Mouse (Mus musculus) forebrain, embryonic 13.5 days (tissue): Measurements from ENCODE around the gene Mrps21. TPM values are rescaled to one million over a fixed set of nuclear protein-coding genes. Genes with fewer than 3 reads are reported as not detected.
A peak's percentile ranks its signal among the peaks of the same experiment; 100 is the strongest.
"Not testable (repeated sequence)": the region's sequence is repeated elsewhere in the genome, so short reads cannot be mapped to it uniquely, and the experiment has no call there.

Experiments used
- ATAC-seq: fragments of 200-750 bp; cut with Nextera tagmentation; 2 replicates; pipeline ENCODE4 v1.8.0; 2017
- H3K27ac ChIP-seq: fragments of 300-500 bp; sonication (generic); 2 replicates; pipeline ENCODE4 v1.5.1; 2015; ENCODE audit warnings: inconsistent platforms, mild to moderate bottlenecking, moderate library complexity
- H3K27me3 ChIP-seq: fragments of 300-500 bp; sonication (generic); 2 replicates; pipeline ENCODE4 v1.6.1; 2015; ENCODE audit warnings: mild to moderate bottlenecking, inconsistent platforms
- H3K36me3 ChIP-seq: fragments of 300-500 bp; sonication (generic); 2 replicates; pipeline ENCODE4 v1.6.1; 2015; ENCODE audit warnings: mild to moderate bottlenecking, inconsistent platforms; ENCODE audit not compliant: poor library complexity, severe bottlenecking
- H3K4me1 ChIP-seq: fragments of 300-500 bp; sonication (generic); 2 replicates; pipeline ENCODE4 v1.6.1; 2015; ENCODE audit warnings: inconsistent platforms
- H3K4me2 ChIP-seq: fragments of 300-500 bp; sonication (generic); 2 replicates; pipeline ENCODE4 v1.6.1; 2015; ENCODE audit warnings: inconsistent platforms, mild to moderate bottlenecking, moderate library complexity
- H3K4me3 ChIP-seq: fragments of 300-500 bp; sonication (generic); 2 replicates; pipeline ENCODE4 v1.5.1; 2015; ENCODE audit warnings: mild to moderate bottlenecking, inconsistent platforms
- H3K9ac ChIP-seq: fragments of 300-500 bp; sonication (generic); 2 replicates; pipeline ENCODE4 v1.6.1; 2015; ENCODE audit warnings: mild to moderate bottlenecking, inconsistent platforms
- H3K9me3 ChIP-seq: fragments of 300-500 bp; sonication (generic); replicated peaks from 2 replicates; pipeline ENCODE4 v1.6.1; 2016; ENCODE audit warnings: inconsistent platforms
- whole genome bisulfite sequencing: fragments of 180-500 bp; shearing (Covaris S2); methylation state at CpG from one replicate; pipeline ENCODE4 v1.1.7; 2015; 5-methylcytosine and 5-hydroxymethylcytosine counted together
- polyA plus RNA-seq: library from polyadenylated mRNA; unstranded; fragments of >200 nt; fragmentation: Nextera tagmentation; extraction: Ambion mirVana; gene quantifications from 2 replicates; pipeline ENCODE4 v1.2.1, GENCODE M21; 2015

Gene Mrps21
- polyA plus RNA-seq, 1 experiment from 2014 or later: 380 TPM

- Histone ChIP-seq H3K4me1 (no peaks in the 10 kb centered on the region), H3K9ac (no peak overlapping the region), H3K4me2 (no peak overlapping the region), H3K36me3 (peaks cover 28% of the 10 kb centered on the region), H3K4me3 (no peak overlapping the region), H3K27me3 (no peaks in the 10 kb centered on the region), H3K9me3 (no peaks in the 10 kb centered on the region), H3K27ac (no peak overlapping the region)
- ATAC-seq: peak; percentile 63
- WGBS: 34% methylated on average over 2 of the region's 2 CpGs
Observed at GRCm38 (mm10) chr3:95861796-95862195, 9.5 kb downstream of the Mrps21 start.

GRCm38 (mm10) chr3:95861216-95861615 is 10.1 kb downstream of the Mrps21 start:
- no peak overlapping the region for H3K9ac ChIP-seq
- WGBS: 81% methylated on average over 10 of the region's 10 CpGs

GRCm38 (mm10) chr3:95860323-95860722 is 11.0 kb downstream of the Mrps21 start:
- no peaks in the 10 kb centered on the region for H3K27me3 ChIP-seq
- 0 out of 2 replicates have a peak, but pooled peaks cover 3% of the 10 kb centered on the region for H3K4me1 ChIP-seq
- H3K4me2 ChIP-seq: no peak overlapping the region
- no peak overlapping the region for H3K4me3 ChIP-seq
- WGBS: 85% methylated on average over 3 of the region's 3 CpGs
- no peak overlapping the region for H3K27ac ChIP-seq
- H3K9me3 ChIP-seq: no peaks in the 10 kb centered on the region
- no peak for ATAC-seq
- peaks cover 22% of the 10 kb centered on the region for H3K36me3 ChIP-seq
- H3K9ac ChIP-seq: no peak overlapping the region

More at GRCm38 (mm10) chr3:95861216-95861615, 10.1 kb downstream of the Mrps21 start:
- Histone ChIP-seq H3K4me1 (0 out of 2 replicates have a peak, but pooled peaks cover under 1% of the 10 kb centered on the region), H3K27me3 (no peaks in the 10 kb centered on the region), H3K36me3 (peaks cover 26% of the 10 kb centered on the region), H3K4me2 (no peak overlapping the region), H3K27ac (no peak overlapping the region), H3K9me3 (no peaks in the 10 kb centered on the region), H3K4me3 (no peak overlapping the region)
- no peak for ATAC-seq

DNA sequence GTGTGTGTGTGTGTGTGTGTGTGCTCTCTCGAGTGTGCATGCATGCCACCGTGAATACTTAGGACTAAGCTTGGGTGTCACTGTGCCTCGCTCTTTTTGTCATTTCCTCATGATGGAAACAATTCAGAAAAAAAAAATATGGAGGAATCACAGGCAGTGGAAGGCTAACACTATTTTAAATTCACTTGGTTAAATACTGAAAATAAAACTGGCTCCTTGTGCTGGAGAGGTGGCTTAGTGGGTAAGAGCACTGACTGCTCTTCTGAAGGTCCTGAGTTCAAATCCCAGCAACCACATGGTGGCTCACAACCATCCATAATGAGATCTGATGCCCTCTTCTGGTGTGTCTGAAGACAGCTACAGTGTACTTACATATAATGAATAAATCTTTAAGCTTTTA is 13.0 kb downstream of the Mrps21 start:
- not testable (repeated sequence) for ATAC-seq, H3K9ac ChIP-seq, H3K27me3 ChIP-seq, H3K4me2 ChIP-seq, H3K4me3 ChIP-seq, H3K36me3 ChIP-seq, H3K27ac ChIP-seq, H3K9me3 ChIP-seq
- 82% methylated on average over 3 of the region's 3 CpGs for WGBS
- peaks cover 12% of the 10 kb centered on the region for H3K4me1 ChIP-seq

GRCm38 (mm10) chr3:95857050-95857449 is 14.3 kb downstream of the Mrps21 start:
- not testable (repeated sequence) for H3K4me2 ChIP-seq, H3K9ac ChIP-seq, H3K27ac ChIP-seq, H3K4me3 ChIP-seq, H3K27me3 ChIP-seq, H3K9me3 ChIP-seq, ATAC-seq
- peaks cover 12% of the 10 kb centered on the region for H3K4me1 ChIP-seq
- 83% methylated on average over 1 of the region's 1 CpGs for WGBS
- H3K36me3 ChIP-seq: peaks cover 14% of the 10 kb centered on the region

GRCm38 (mm10) chr3:95856115-95856514 is 15.2 kb downstream of the Mrps21 start:
- Histone ChIP-seq H3K36me3 (peaks cover 24% of the 10 kb centered on the region), H3K9ac (peak overlapping the region; percentile 87), H3K4me1 (peaks cover 12% of the 10 kb centered on the region), H3K27ac (peak overlapping the region; percentile 73), H3K9me3 (no peaks in the 10 kb centered on the region), H3K4me2 (peak overlapping the region; percentile 74), H3K4me3 (peak overlapping the region; percentile 90), H3K27me3 (no peaks in the 10 kb centered on the region)
- ATAC-seq: peak; percentile 16
- 29% methylated on average over 7 of the region's 7 CpGs for WGBS

- peaks cover 29% of the 10 kb centered on the region for H3K36me3 ChIP-seq
- peak within 1 kb of the TSS; percentile 73 for H3K27ac ChIP-seq
- H3K4me1 ChIP-seq: peaks cover 12% of the 10 kb centered on the region
- ATAC-seq: peak; percentile 99
- WGBS: under 1% methylated on average over 56 of the region's 56 CpGs
- H3K9ac ChIP-seq: peak within 1 kb of the TSS; percentile 87
- H3K27me3 ChIP-seq: no peaks in the 10 kb centered on the region
- H3K9me3 ChIP-seq: no peaks in the 10 kb centered on the region
- peak within 1 kb of the TSS; percentile 90 for H3K4me3 ChIP-seq
- peak within 1 kb of the TSS; percentile 74 for H3K4me2 ChIP-seq
Observed at GRCm38 (mm10) chr3:95855502-95856089, 15.7 kb downstream of the Mrps21 start, which contains the start of gene Prpf3. TSS of gene Prpf3 (minus strand) at chr3:95855885.

DNA sequence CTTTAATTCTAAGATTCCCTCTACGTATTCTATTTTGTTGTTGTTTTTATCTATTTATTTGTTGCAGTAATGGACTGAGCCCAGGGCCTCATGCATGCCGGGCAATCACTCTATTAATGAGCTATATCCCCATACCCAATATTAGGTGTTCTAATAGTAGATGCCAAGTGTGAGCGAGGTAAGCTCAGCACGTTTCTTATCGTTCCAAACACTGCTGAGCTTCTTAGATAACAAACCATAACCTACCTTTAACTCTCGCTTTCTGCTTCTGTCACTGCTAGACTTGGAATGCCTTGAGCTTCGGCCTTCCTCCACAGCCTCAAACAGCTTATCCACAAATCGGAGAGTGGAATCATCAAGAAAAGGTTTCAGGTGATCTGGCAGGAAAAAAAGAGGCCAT is 20.0 kb downstream of the Mrps21 start:
- no peak overlapping the region for H3K27ac ChIP-seq
- WGBS: 97% methylated on average over 8 of the region's 8 CpGs
- H3K4me1 ChIP-seq: peaks cover 12% of the 10 kb centered on the region
- H3K4me3 ChIP-seq: no peak overlapping the region
- H3K9ac ChIP-seq: no peak overlapping the region
- no peaks in the 10 kb centered on the region for H3K9me3 ChIP-seq
- no peaks in the 10 kb centered on the region for H3K27me3 ChIP-seq
- H3K4me2 ChIP-seq: no peak overlapping the region
- no peak for ATAC-seq
- H3K36me3 ChIP-seq: peaks cover 72% of the 10 kb centered on the region

- H3K9me3 ChIP-seq: no peaks in the 10 kb centered on the region
- no peak overlapping the region for H3K27ac ChIP-seq
- no peak overlapping the region for H3K9ac ChIP-seq
- no peak overlapping the region for H3K4me3 ChIP-seq
- H3K36me3 ChIP-seq: peaks cover 79% of the 10 kb centered on the region
- 84% methylated on average over 4 of the region's 4 CpGs for WGBS
- H3K4me2 ChIP-seq: no peak overlapping the region
- H3K4me1 ChIP-seq: peaks cover 9% of the 10 kb centered on the region
- no peak for ATAC-seq
- no peaks in the 10 kb centered on the region for H3K27me3 ChIP-seq
Observed at GRCm38 (mm10) chr3:95850611-95851010, 20.7 kb downstream of the Mrps21 start.

GRCm38 (mm10) chr3:95842503-95843214 is 28.7 kb downstream of the Mrps21 start:
- Histone ChIP-seq H3K27me3 (no peaks in the 10 kb centered on the region), H3K9me3 (no peaks in the 10 kb centered on the region), H3K27ac (no peak overlapping the region), H3K4me3 (no peak overlapping the region), H3K36me3 (peaks cover 92% of the 10 kb centered on the region), H3K4me2 (no peak overlapping the region), H3K9ac (no peak overlapping the region), H3K4me1 (no peaks in the 10 kb centered on the region)
- WGBS: 93% methylated on average over 3 of the region's 3 CpGs
- ATAC-seq: no peak

- ATAC-seq: no peak
- Histone ChIP-seq H3K27me3 (no peaks in the 10 kb centered on the region), H3K36me3 (peaks cover 84% of the 10 kb centered on the region), H3K4me2 (no peak overlapping the region), H3K9me3 (no peaks in the 10 kb centered on the region), H3K4me3 (no peak overlapping the region), H3K4me1 (no peaks in the 10 kb centered on the region), H3K9ac (no peak overlapping the region), H3K27ac (no peak overlapping the region)
- 97% methylated on average over 2 of the region's 2 CpGs for WGBS
Observed at GRCm38 (mm10) chr3:95839250-95839649, 32.1 kb downstream of the Mrps21 start.

GRCm38 (mm10) chr3:95829053-95829452 is 42.3 kb downstream of the Mrps21 start:
- 97% methylated on average over 4 of the region's 4 CpGs for WGBS
- Histone ChIP-seq H3K27me3 (no peaks in the 10 kb centered on the region), H3K9me3 (no peaks in the 10 kb centered on the region), H3K36me3 (peaks cover 65% of the 10 kb centered on the region), H3K4me3 (no peak overlapping the region), H3K27ac (no peak overlapping the region), H3K9ac (no peak overlapping the region), H3K4me1 (no peaks in the 10 kb centered on the region), H3K4me2 (no peak overlapping the region)
- ATAC-seq: no peak
